Mouse (Mus musculus) thymus, adult 2 months (tissue): ENCODE data around the gene Gm20388. TPM values are rescaled to one million over a fixed set of nuclear protein-coding genes. Genes with fewer than 3 reads are reported as not detected.

ENCODE experiments used
- DNase-seq: peaks from one replicate; pipeline ENCODE4 v3.0.0; 2021
- H3K27ac ChIP-seq: fragments of 200-500 bp; 2 replicates; pipeline ENCODE4 v1.5.1; 2012; ENCODE audit warnings: low read length, control low read depth; ENCODE audit not compliant: control insufficient read depth, insufficient read depth
- H3K27me3 ChIP-seq: fragments of 200-500 bp; 2 replicates; pipeline ENCODE4 v1.6.1; 2012; ENCODE audit warnings: mild to moderate bottlenecking, low read length, moderate library complexity, mixed read lengths; ENCODE audit not compliant: control insufficient read depth, insufficient read depth
- H3K36me3 ChIP-seq: fragments of 200-500 bp; 2 replicates; pipeline ENCODE4 v1.6.1; 2012; ENCODE audit warnings: mild to moderate bottlenecking, low read length, moderate library complexity; ENCODE audit not compliant: control insufficient read depth, insufficient read depth
- H3K4me1 ChIP-seq: fragments of 200-500 bp; replicated peaks from 2 replicates; pipeline ENCODE4 v1.6.1; 2012; ENCODE audit warnings: low read length; ENCODE audit not compliant: control insufficient read depth, insufficient read depth
- H3K4me3 ChIP-seq: fragments of 200-500 bp; 2 replicates; pipeline ENCODE4 v1.5.1; 2012; ENCODE audit warnings: mild to moderate bottlenecking, low read length, control low read depth, moderate library complexity; ENCODE audit not compliant: control insufficient read depth, insufficient read depth
- CTCF ChIP-seq: fragments of 200-500 bp; IDR thresholded peaks from 2 replicates; pipeline ENCODE4 v1.5.1; 2012; ENCODE audit warnings: mild to moderate bottlenecking, control low read depth, low read length, moderate library complexity, borderline replicate concordance; ENCODE audit not compliant: control insufficient read depth, poor library complexity, insufficient read depth; ENCODE audit errors: extremely low read depth
- POLR2A ChIP-seq: fragments of 200-500 bp; IDR thresholded peaks from 2 replicates; pipeline ENCODE4 v1.6.1; 2012; ENCODE audit warnings: mild to moderate bottlenecking, low read length, control low read depth, moderate library complexity; ENCODE audit not compliant: control insufficient read depth, poor library complexity, insufficient read depth; ENCODE audit errors: extremely low read depth
- WGBS: fragments of 180-500 bp; shearing (Covaris S2); methylation state at CpG from one replicate; pipeline ENCODE4 v1.1.7; 2018; 5-methylcytosine and 5-hydroxymethylcytosine counted together
- polyA plus RNA-seq: library from polyadenylated mRNA; depleted of rRNA; stranded (reverse); fragments of >200 nt; gene quantifications from 2 replicates; pipeline ENCODE4 v1.2.3, GENCODE M21; 2012

Gm20388 gene
- polyA plus RNA-seq, 1 experiment, result 103 TPM

GRCm38 (mm10) chr8:120665726-120666455 is 755.2 kb downstream of the Gm20388 start:
- TF ChIP-seq CTCF (no peak), POLR2A (no peak)
- no peak overlapping the region; the same call in 1 of the 2 replicates for H3K27ac ChIP-seq
- H3K4me1 ChIP-seq, result peaks cover 25% of the 10 kb centered on the region
- H3K36me3 ChIP-seq, result no peaks in the 10 kb centered on the region; the same call in 1 of the 2 replicates
- no peak overlapping the region for H3K4me3 ChIP-seq
- no peaks in the 10 kb centered on the region for H3K27me3 ChIP-seq
- DNase-seq, result no peak
- WGBS, result 87% methylated on average over 3 of the region's 3 CpGs

- Histone ChIP-seq H3K27ac (no peak overlapping the region), H3K4me3 (peak overlapping the region; percentile 93), H3K27me3 (no peaks in the 10 kb centered on the region), H3K36me3 (peaks cover 1% of the 10 kb centered on the region), H3K4me1 (peaks cover 25% of the 10 kb centered on the region)
- no peak for TF ChIP-seq CTCF
- TF ChIP-seq POLR2A, result no peak
- 18% methylated on average over 17 of the region's 17 CpGs for WGBS
- DNase-seq, result no peak
These were observed 756.3 kb downstream of the Gm20388 start for GRCm38 (mm10) chr8:120666807-120667470.

- TF ChIP-seq CTCF (0 out of 2 replicates have a peak, but pooled peaks have one; percentile 32), POLR2A (peak; percentile 88)
- H3K4me1 ChIP-seq, result peaks cover 25% of the 10 kb centered on the region
- H3K4me3 ChIP-seq, result peak within 1 kb of the TSS; percentile 93
- peak; percentile 92 for DNase-seq
- H3K36me3 ChIP-seq, result peaks cover 10% of the 10 kb centered on the region
- no peaks in the 10 kb centered on the region for H3K27me3 ChIP-seq
- H3K27ac ChIP-seq, result 0 out of 2 replicates have a peak within 1 kb of the TSS, but pooled peaks have one; percentile 3
- under 1% methylated on average over 105 of the region's 105 CpGs for WGBS
These were observed 757.1 kb downstream of the Gm20388 start, which contains the start of the genes Gm27021 and Cox4i1 for GRCm38 (mm10) chr8:120667561-120668373. Gm27021 (minus strand) TSS chr8:120668079. Cox4i1 (plus strand) TSS chr8:120668222.

GRCm38 (mm10) chr8:120668374-120668905 is 757.8 kb downstream of the Gm20388 start, which contains the start of gene Emc8:
Emc8 (minus strand) TSS chr8:120668573.
- peaks cover 25% of the 10 kb centered on the region for H3K4me1 ChIP-seq
- H3K36me3 ChIP-seq, result peaks cover 16% of the 10 kb centered on the region

GRCm38 (mm10) chr8:120671775-120672174 is 761.1 kb downstream of the Gm20388 start:
- Histone ChIP-seq H3K4me3 (no peak overlapping the region), H3K27ac (no peak overlapping the region), H3K36me3 (peaks cover 26% of the 10 kb centered on the region), H3K27me3 (no peaks in the 10 kb centered on the region), H3K4me1 (peaks cover 7% of the 10 kb centered on the region)
- WGBS, result 94% methylated on average over 6 of the region's 6 CpGs
- TF ChIP-seq POLR2A (no peak), CTCF (no peak)
- DNase-seq, result no peak

More at GRCm38 (mm10) chr8:120668374-120668905, 757.8 kb downstream of the Gm20388 start, which contains the start of gene Emc8:
- Histone ChIP-seq H3K4me3 (peak within 1 kb of the TSS; percentile 93), H3K27ac (0 out of 2 replicates have a peak within 1 kb of the TSS, but pooled peaks have one; percentile 3), H3K27me3 (no peaks in the 10 kb centered on the region)
- no peak for DNase-seq
- WGBS, result under 1% methylated on average over 51 of the region's 51 CpGs
- TF ChIP-seq CTCF, result no peak
- no peak for TF ChIP-seq POLR2A

DNA sequence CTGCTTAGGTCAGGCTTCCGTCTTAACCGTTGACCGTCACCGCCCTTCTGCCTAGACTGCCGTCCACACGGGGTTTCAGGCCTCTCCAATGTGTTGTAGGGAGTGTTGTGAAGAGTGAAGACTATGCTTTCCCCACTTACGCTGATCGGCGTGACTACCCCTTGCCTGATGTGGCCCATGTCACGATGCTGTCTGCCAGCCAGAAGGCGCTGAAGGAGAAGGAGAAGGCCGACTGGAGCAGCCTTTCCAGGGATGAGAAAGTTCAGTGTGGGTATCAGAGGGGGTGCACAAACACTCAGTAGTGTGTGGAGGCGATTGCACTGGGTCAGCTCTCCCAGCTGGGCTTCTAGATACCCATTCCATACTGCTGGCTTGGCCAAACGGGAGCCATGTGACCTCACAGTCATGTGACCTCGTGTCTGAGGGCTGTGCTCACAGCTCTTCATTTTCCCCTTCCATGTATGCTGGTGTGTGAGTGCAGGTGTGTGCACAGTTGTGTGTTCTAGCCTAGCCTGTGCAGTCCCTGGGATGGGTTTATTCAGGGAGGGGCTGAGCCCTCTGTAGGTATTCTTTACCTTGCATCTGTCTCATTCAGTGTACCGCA is 762.1 kb downstream of the Gm20388 start:
- H3K36me3 ChIP-seq, result peaks cover 26% of the 10 kb centered on the region
- peaks cover 3% of the 10 kb centered on the region for H3K4me1 ChIP-seq
- no peak overlapping the region for H3K27ac ChIP-seq
- H3K27me3 ChIP-seq, result no peaks in the 10 kb centered on the region
- no peak overlapping the region for H3K4me3 ChIP-seq
- no peak for TF ChIP-seq POLR2A
- TF ChIP-seq CTCF, result no peak
- 93% methylated on average over 16 of the region's 16 CpGs for WGBS
- no peak for DNase-seq
